Mouse (Mus musculus) frontal cortex, adult (tissue): ENCODE data around the gene Gm34653.
A peak's percentile ranks its signal among the peaks of the same experiment; 100 is the strongest.
"Not testable (repeated sequence)": the region's sequence is repeated elsewhere in the genome, so short reads cannot be mapped to it uniquely, and the experiment has no call there.

Experiments used
- ATAC-seq: cut with Nextera tagmentation; 2 replicates; pipeline ENCODE4 v1.9.2; 2017; ENCODE audit warnings: mild to moderate bottlenecking, moderate library complexity, mixed read lengths; ENCODE audit not compliant: low TSS enrichment

The Gm34653 gene

GRCm38 (mm10) chr2:34815893-34816292, 16.9 kb upstream of the Gm34653 start:
- not testable (repeated sequence) for ATAC-seq

- ATAC-seq, result no peak
Measured at GRCm38 (mm10) chr2:34818492-34818891, 14.3 kb upstream of the Gm34653 start.

GRCm38 (mm10) chr2:34825827-34826459, 6.9 kb upstream of the Gm34653 start, which contains the start of gene Fbxw2:
Fbxw2 (minus strand) TSS chr2:34826311.
- peak; percentile 99 for ATAC-seq

GRCm38 (mm10) chr2:34826460-34827231, 6.2 kb upstream of the Gm34653 start:
- ATAC-seq, result 0 out of 2 replicates have a peak, but pooled peaks have one; percentile 24

- ATAC-seq, result no peak
Measured at GRCm38 (mm10) chr2:34827591-34827990, 5.2 kb upstream of the Gm34653 start.

GRCm38 (mm10) chr2:34828026-34828425, 4.8 kb upstream of the Gm34653 start:
- no peak for ATAC-seq

- not testable (repeated sequence) for ATAC-seq
Measured at GRCm38 (mm10) chr2:34830066-34830465, 2.7 kb upstream of the Gm34653 start.

- ATAC-seq, result no peak
Measured at GRCm38 (mm10) chr2:34833624-34834023, 817 bp downstream of the Gm34653 start.

- ATAC-seq, result no peak
Measured at GRCm38 (mm10) chr2:34835669-34836068, 2.9 kb downstream of the Gm34653 start.

- not testable (repeated sequence) for ATAC-seq
Measured at GRCm38 (mm10) chr2:34840143-34840542, 7.3 kb downstream of the Gm34653 start.

GRCm38 (mm10) chr2:34841706-34842105, 8.9 kb downstream of the Gm34653 start:
- ATAC-seq, result peak; percentile 95

GRCm38 (mm10) chr2:34843211-34843939, 10.6 kb downstream of the Gm34653 start:
- peak; percentile 64; the same call in 1 of the 2 replicates for ATAC-seq

GRCm38 (mm10) chr2:34847702-34848101, 14.9 kb downstream of the Gm34653 start:
- no peak for ATAC-seq

- ATAC-seq, result no peak
Measured at GRCm38 (mm10) chr2:34855265-34855664, 22.5 kb downstream of the Gm34653 start.

GRCm38 (mm10) chr2:34857728-34858127, 24.9 kb downstream of the Gm34653 start:
- no peak for ATAC-seq

- no peak for ATAC-seq
Measured at GRCm38 (mm10) chr2:34869680-34870079, 36.9 kb downstream of the Gm34653 start.

GRCm38 (mm10) chr2:34870520-34871474, 38.0 kb downstream of the Gm34653 start:
- ATAC-seq, result peak; percentile 97

GRCm38 (mm10) chr2:34874271-34874670, 41.5 kb downstream of the Gm34653 start, which contains the start of gene Cutal:
Cutal (plus strand) TSS chr2:34874396.
- no peak for ATAC-seq

GRCm38 (mm10) chr2:34874816-34875345, 42.1 kb downstream of the Gm34653 start, which contains the start of gene Psmd5:
Psmd5 (minus strand) TSS chr2:34874968.
- no peak for ATAC-seq

GRCm38 (mm10) chr2:34880054-34880453, 47.2 kb downstream of the Gm34653 start:
- ATAC-seq, result no peak

GRCm38 (mm10) chr2:34882757-34883156, 50.0 kb downstream of the Gm34653 start:
- ATAC-seq, result no peak
